Mouse (Mus musculus) heart, postnatal 25 days (tissue): ENCODE data around the gene Rpl22. TPM values are rescaled to one million over a fixed set of nuclear protein-coding genes. Genes with fewer than 3 reads are reported as not detected.

Source experiments
- DNase-seq: peaks from one replicate; pipeline ENCODE4 v3.0.0; 2022; ENCODE audit warnings: low spot score
- intact Hi-C: fragments of 180-260 bp; cut with DNase I; formaldehyde crosslinking; loops from one replicate; pipeline ENCODE4 v1.15.1; 2025
- total RNA-seq, 2 experiments: library from RNA; stranded (reverse); gene quantifications; 2 replicates each; pipeline ENCODE4 v1.2.3; 2021

Gene Rpl22
- total RNA-seq: 100 to 1,000 TPM; 254 TPM

DNA sequence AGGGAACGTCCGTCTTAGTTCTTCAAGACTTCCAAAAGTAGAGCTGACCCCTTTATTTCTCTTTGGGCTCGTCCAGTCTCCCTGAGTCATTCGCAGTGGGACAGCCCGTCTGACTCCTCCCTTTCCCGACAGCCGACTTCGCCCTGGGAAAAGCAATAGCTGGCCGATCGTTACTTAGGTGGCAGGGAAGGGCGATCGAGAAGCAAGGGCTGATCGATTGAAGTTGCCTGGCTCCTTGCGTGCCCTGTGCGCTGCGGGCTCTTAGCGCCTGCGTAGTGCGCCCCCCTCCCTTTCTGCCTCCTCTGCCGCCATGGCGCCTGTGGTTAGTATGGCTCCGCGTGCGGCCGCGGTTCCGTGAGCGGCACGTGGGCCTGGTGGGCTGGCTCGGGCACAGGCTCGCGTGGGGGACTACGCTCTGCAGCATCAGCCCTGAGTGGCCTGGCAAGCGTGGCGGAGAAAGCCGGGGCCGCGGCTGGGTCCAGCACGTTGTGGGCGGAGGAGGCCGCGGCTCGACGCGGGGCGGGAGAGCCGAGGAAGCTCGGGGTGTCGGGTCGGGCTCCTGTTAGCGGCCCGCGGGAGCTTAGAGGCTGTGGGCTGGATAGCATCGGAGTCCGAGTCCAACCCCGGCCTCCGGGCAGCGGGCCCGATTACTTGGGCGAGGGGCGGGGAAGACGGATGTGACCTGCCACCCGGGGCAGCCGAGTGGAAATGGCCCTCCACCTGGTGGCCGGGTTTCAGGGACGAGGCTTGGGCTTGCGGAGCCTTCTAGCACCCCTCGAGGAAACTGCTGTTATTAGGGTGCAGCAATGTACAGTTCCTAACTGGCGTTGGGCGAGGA lies at the start of gene Rpl22:
TSS of gene Rpl22 (plus strand) at position 169 of the 838 bp plus-strand sequence.
- peak; percentile 90 for DNase-seq
- intact Hi-C loops: loop anchor here (2.0 kb wide), 1 partner anchor 29 kb away; the partner anchor contains the start of gene Icmt

- intact Hi-C loops: no loop called here
- no peak for DNase-seq
Observed at GRCm38 (mm10) chr4:152276389-152277347, 48.9 kb upstream of the Rpl22 start.

DNA sequence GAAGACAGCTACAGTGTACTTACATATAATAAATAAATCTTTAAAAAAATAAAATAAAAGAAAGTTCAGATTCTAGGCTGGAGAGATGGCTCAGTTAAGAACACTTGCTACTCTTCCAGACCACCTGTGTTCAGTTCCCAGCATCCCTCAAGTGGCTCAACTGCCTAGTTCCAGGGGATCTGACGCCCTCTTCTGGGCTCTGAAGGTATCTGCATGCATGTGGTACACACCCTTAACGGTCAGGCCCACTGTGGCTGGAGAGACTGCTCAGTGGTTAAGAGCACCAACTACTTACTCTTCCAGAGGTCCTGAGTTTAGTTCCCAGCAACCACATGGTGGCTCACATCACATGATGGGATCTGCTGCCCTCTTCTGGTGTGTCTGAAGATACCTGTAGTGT lies 47.6 kb upstream of the Rpl22 start:
- intact Hi-C loops: no loop called here
- no peak for DNase-seq

GRCm38 (mm10) chr4:152278986-152279385 lies 46.6 kb upstream of the Rpl22 start:
- DNase-seq: no peak
- intact Hi-C loops: no loop called here

- intact Hi-C loops: no loop called here
- DNase-seq: no peak
Observed at GRCm38 (mm10) chr4:152281601-152282000, 43.9 kb upstream of the Rpl22 start.

GRCm38 (mm10) chr4:152282721-152283120 lies 42.8 kb upstream of the Rpl22 start:
- intact Hi-C loops: no loop called here
- DNase-seq: no peak

DNA sequence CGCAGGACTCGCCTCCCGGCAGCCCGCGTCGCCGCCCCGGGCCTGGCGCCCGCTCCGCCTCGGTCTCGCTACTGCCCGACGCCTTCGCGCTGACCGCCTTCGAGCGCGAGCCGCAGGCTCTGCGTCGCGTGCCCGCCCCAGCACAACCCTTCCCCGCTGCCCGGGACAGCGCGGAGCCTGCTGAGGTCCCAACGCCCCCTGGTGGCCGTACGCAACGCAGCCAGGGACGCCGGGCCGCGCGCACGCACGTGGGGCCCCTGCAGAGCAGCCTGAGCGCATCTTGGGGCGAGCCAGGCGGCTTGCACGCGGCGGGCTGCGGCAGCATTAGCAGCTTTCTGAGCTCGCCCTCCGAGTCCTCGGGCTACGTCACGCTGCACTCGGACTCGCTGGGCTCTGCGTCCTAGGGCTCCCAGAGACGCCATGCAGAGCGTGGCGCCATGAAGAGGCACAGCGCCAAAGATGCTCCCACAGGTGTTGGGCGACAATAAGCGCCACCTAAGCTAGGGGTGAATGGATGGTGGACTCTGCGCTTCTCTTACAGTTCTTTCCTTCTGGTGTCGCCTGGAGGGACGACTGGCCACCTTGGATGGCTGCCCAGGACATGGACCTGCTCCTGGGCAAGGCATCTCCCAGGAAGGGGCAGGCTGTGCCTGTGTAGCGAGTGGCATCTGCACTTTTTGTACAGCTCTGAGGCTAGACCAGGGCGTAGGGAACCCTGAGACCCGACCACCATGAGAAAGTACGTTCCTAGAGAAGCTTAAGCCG lies 42.2 kb upstream of the Rpl22 start:
- DNase-seq: peak; percentile 66

DNA sequence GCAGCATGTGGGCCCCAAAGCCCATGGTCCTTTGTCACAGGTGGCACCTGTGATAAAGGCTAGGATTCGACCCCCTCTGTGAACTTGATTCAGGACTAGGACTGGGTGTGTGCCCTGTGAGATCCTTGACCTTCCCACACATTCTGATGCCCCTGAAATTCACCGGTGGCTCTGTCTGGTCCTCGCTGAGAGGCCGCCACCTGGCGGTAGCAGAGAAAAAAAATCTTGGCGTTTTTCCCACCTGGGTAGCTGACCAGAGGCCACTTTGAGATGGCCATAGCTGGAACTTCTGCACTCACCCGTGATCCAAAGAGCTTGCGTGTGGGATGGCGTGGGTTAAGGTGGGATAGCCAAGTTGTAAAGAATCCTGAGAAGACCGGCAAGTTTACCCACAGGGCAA lies 40.0 kb upstream of the Rpl22 start:
- no peak for DNase-seq
- intact Hi-C loops: loop anchor here (1.0 kb wide), 2 partner anchors 71 to 112 kb away; no protein-coding TSS in a partner anchor

More for the DNA sequence above, 42.2 kb upstream of the Rpl22 start:
- intact Hi-C loops: no loop called here

DNA sequence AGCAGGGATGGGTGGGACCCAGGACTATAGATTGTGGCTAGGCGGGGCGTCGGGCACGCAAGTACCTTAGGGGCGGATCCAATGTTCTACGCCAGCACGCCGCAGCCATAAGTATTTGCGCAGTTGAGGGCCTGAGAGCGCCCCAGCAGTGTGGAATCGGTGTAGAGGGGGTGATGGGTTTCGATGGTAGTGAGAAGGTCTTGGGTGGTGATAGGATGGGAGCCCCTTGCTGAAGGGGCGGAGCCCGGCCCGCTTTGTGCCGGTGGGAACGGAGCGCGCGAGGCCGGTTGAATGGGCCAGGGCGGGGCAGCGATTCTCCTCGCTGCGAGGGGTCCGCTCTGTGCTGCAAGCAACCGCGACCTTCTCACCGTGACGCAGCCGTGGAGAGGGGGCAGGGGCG lies 39.4 kb upstream of the Rpl22 start:
- intact Hi-C loops: no loop called here
- DNase-seq: no peak

- no peak for DNase-seq
- intact Hi-C loops: no loop called here
Observed at GRCm38 (mm10) chr4:152286887-152287286, 38.7 kb upstream of the Rpl22 start.

DNA sequence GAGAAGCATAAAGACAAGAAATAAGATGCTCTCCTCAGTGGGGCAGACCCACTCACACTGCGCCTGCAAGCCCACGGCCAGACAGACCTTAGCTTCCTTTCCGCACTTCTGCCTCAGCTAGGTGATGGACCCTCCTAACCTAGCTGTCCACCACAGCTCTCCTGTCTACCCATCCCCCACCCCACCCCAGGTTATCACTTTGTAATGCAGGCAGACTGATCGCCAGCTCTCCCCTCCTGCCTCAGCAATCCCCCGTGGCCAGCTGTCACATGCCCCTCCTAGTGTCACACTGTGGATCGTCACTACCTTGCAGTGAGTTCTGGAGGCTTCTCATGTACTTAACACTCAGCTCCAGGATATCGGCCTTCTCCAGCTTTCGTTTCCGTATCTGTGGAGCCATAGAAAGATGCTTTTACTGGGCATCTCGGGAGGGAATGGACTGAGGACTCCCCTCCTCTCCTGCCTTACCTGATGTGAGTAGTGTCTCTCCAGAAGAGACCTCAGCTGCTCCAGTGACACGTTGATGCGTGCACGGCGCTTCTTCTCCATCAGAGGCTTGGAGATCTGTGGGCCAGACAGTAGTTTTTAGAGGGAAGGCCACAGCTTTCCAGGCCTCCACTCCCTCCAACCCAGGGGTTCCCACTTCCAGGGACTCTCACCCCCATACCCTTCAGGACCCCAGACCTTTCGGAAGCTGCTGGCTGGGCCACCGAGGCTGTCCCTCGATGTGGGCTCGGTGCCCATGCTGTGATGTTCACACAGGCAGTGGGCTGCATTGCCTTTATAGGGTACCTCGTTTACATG lies 38.0 kb upstream of the Rpl22 start:
- DNase-seq: no peak
- intact Hi-C loops: no loop called here

DNA sequence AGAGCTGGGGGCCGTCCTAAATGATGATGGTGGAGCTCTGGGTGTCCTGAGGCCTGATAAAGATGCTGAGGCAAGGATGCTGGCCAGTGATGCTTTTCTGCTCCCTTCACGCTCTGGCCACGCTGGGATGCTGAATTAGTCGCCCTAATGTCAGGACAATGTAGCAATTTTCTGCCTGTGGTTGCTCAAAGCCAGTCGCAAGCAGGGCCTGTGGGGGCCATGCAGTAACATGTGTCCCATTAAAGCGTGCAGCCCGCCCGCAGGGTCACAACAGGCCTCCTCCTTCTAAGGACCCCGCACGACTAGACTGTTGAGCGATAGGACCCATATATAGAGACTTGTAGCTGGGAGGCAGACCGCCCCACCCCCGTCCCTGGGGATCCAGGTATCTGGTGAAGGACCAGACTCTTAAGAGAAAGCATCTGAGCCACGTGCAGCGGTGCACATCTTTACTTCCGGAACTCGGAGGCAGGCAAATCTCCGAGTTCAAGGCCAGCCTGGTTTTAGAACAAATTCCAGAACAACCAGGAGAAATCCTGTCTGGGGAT lies 37.1 kb upstream of the Rpl22 start:
- intact Hi-C loops: no loop called here
- DNase-seq: no peak

DNA sequence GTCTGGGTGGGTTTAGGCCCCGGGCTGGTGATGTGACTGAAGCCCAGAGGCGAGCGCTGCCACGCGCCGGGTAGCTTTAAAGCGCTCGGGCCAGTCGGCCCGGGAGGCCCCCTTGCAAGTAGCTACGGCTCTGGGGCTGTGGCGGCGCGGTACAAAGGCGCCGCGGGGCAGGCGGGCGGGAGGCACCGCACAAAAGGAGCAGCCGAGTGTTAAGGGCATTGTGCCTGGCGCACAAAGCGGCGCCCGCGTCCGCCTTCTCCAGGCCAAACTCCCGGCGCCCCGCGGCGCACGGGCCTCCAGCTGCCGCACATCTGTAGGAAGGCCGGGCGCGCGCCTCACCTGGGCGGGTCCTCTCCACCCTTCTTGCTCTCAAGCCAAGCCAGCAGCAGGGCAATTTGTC lies 35.2 kb upstream of the Rpl22 start:
- DNase-seq: no peak
- intact Hi-C loops: no loop called here

DNA sequence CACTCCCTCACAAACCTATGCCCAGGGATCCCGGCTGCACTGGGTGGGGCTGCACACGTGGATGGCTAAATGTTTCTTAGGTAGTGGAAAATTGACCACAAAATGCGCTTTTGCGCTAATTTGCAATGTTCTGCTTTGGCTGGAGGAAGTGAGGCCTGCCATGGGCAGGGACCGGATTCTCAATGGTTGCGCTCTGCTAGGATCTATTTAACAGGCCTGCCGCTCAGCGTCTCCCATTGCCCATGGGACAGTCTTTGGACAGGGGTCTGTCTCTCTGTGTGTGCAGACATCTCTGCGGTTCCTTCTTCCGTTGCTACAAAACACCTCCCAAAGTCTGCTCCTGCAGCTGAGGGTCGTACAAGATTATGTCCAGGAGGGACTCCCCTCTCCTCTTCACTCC lies 34.6 kb upstream of the Rpl22 start:
- no peak for DNase-seq
- intact Hi-C loops: no loop called here

- DNase-seq: no peak
- intact Hi-C loops: no loop called here
Observed at GRCm38 (mm10) chr4:152291562-152291961, 34.0 kb upstream of the Rpl22 start, which contains the start of gene Hes3. Hes3 (minus strand) TSS chr4:152291662.

DNA sequence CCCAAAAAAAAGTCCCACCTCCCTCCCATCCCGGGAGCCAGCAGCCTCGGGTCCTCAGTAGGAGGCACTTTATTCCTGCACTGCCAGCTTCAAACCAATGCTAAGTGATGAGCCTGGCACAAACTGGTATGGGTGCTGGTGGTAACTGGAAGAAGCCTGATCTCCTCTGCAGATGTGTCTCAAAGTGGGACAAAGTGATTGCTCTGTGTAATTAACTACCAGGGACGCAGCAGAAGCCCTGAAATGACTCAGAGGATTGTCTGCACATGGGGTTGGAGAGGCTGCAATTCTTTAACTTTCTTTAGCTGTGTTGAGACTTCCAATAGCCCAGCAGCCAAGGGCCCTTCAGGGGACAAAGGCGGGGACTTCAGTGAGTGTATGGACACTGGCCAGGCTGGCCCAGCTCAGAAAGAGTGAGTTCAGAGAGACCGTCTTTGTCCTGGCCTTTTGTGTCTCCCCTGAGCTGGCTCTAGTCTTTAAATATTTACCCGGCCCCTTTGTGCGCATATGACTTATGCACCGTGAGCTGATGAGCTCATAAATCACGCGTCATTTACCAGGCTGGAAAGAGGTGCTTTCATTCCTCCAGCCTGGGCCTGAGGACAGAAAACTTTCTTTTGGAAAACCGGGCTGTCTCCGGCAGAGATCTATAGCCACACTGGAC lies 33.3 kb upstream of the Rpl22 start:
- no peak for DNase-seq
- intact Hi-C loops: no loop called here

DNA sequence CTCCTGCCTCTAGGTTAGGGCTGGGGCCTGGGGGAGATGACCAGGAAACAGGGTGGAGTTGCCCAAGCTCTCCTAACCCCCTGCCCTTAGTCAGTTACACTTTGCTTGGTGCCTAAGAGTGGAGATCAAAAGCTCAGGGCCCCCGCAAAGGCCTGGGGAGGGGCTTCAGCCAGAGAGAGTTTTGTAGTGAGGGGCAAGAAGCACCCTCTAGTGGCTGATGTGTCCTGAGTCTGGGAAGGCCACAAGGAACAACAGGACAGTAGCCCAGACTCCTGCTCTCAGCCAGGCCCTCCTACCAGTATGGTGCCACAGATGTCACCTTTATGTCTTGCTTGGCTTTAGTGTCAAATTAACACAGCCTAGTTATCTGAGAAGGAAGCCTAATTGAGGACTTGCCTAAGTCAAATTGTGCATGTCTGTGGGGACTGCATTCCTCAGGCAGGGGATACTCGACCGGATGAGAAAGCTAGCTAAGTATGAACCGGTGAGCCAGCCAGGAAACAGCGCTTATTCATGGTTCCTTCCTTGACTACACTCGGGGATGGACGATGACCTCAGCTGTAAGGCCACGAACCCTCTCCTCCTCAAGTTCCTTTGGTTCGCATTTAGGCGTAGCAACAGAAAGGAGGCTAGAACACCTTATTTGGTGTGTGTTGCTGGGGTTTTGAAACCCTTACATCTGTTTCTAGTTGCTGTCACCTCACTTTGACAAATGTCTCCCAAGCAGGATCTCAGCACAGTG lies 31.2 kb upstream of the Rpl22 start:
- DNase-seq: no peak
- intact Hi-C loops: no loop called here

GRCm38 (mm10) chr4:152295916-152296315 lies 29.6 kb upstream of the Rpl22 start:
- intact Hi-C loops: loop anchor here (2.0 kb wide), 1 partner anchor 29 kb away; the partner anchor contains the start of gene Rpl22
- DNase-seq: no peak
